Mouse (Mus musculus) gastrocnemius, postnatal 36 days (tissue): Measurements from ENCODE around the gene Abca3. TPM values are rescaled to one million over a fixed set of nuclear protein-coding genes. Genes with fewer than 3 reads are reported as not detected.
"Not testable (repeated sequence)": the region's sequence is repeated elsewhere in the genome, so short reads cannot be mapped to it uniquely, and the experiment has no call there.

Experiments used
- DNase-seq, 2 experiments: peaks; one replicate each; pipeline ENCODE4 v3.0.0; 2022
- intact Hi-C: fragments of 180-260 bp; cut with DNase I; formaldehyde crosslinking; loops from one replicate; pipeline ENCODE4 v1.15.1; 2025
- total RNA-seq, 2 experiments: library from RNA; stranded (reverse); gene quantifications; 2 replicates each; pipeline ENCODE4 v1.2.3; 2021

Abca3 gene
- total RNA-seq, 2 experiments from 2014 or later = 6.5 to 7.4 TPM

- intact Hi-C loops = no loop called here
- DNase-seq = no peak
Measured at GRCm38 (mm10) chr17:24375886-24376285, 24.1 kb downstream of the Abca3 start.

GRCm38 (mm10) chr17:24378496-24378895, 26.7 kb downstream of the Abca3 start:
- intact Hi-C loops = no loop called here
- DNase-seq = no peak

- intact Hi-C loops = no loop called here
- DNase-seq = no peak
Measured at GRCm38 (mm10) chr17:24383789-24384188, 32.0 kb downstream of the Abca3 start.

- DNase-seq = no peak
- intact Hi-C loops = loop anchor here (5.0 kb wide), 2 partner anchors 216 to 236 kb away; partner anchors contain the start of gene Pdpk1
Measured at GRCm38 (mm10) chr17:24388711-24389110, 37.0 kb downstream of the Abca3 start.

- intact Hi-C loops = loop anchor here (5.0 kb wide), 2 partner anchors 218 to 238 kb away; partner anchors contain the start of gene Pdpk1
- peak; percentile 33 to 42 for DNase-seq
Measured at GRCm38 (mm10) chr17:24389865-24390264, 38.1 kb downstream of the Abca3 start.

- no peak for DNase-seq
- intact Hi-C loops = no loop called here
Measured at GRCm38 (mm10) chr17:24391149-24391548, 39.4 kb downstream of the Abca3 start.

GRCm38 (mm10) chr17:24393527-24393926, 41.8 kb downstream of the Abca3 start:
- intact Hi-C loops = no loop called here
- no peak for DNase-seq

- intact Hi-C loops = no loop called here
Measured at GRCm38 (mm10) chr17:24394456-24394855, 42.7 kb downstream of the Abca3 start.

GRCm38 (mm10) chr17:24402371-24402770, 50.6 kb downstream of the Abca3 start:
- intact Hi-C loops = no loop called here

More at GRCm38 (mm10) chr17:24394456-24394855, 42.7 kb downstream of the Abca3 start:
- DNase-seq = no peak

GRCm38 (mm10) chr17:24407116-24407803, 55.5 kb downstream of the Abca3 start:
- DNase-seq = no peak
- intact Hi-C loops = no loop called here

More at GRCm38 (mm10) chr17:24402371-24402770, 50.6 kb downstream of the Abca3 start:
- DNase-seq = no peak

GRCm38 (mm10) chr17:24413557-24414211, 61.9 kb downstream of the Abca3 start:
- intact Hi-C loops = no loop called here
- DNase-seq = no peak

- DNase-seq = peak; percentile 90 to 91
- intact Hi-C loops = no loop called here
Measured at GRCm38 (mm10) chr17:24414230-24414976, 62.7 kb downstream of the Abca3 start, which contains the start of gene Rnps1. TSS of gene Rnps1 (plus strand) at chr17:24414565.

- intact Hi-C loops = no loop called here
- no peak for DNase-seq
Measured at GRCm38 (mm10) chr17:24415011-24415410, 63.3 kb downstream of the Abca3 start.

- intact Hi-C loops = no loop called here
Measured at GRCm38 (mm10) chr17:24416051-24416652, 64.4 kb downstream of the Abca3 start.

GRCm38 (mm10) chr17:24423114-24423513, 71.4 kb downstream of the Abca3 start:
- intact Hi-C loops = no loop called here
- no peak for DNase-seq

More at GRCm38 (mm10) chr17:24416051-24416652, 64.4 kb downstream of the Abca3 start:
- DNase-seq = no peak

GRCm38 (mm10) chr17:24424489-24424888, 72.7 kb downstream of the Abca3 start:
- no peak for DNase-seq
- intact Hi-C loops = no loop called here

GRCm38 (mm10) chr17:24425326-24425725, 73.6 kb downstream of the Abca3 start:
- DNase-seq, intact Hi-C loops: not testable (repeated sequence)

- intact Hi-C loops = no loop called here
- DNase-seq = no peak
Measured at GRCm38 (mm10) chr17:24425905-24426304, 74.2 kb downstream of the Abca3 start.

- DNase-seq = peak; percentile 91 to 97
- intact Hi-C loops = no loop called here
Measured at GRCm38 (mm10) chr17:24426471-24427169, 74.9 kb downstream of the Abca3 start, which contains the start of gene Eci1. TSS of gene Eci1 (plus strand) at chr17:24426641.

- DNase-seq = no peak
- intact Hi-C loops = no loop called here
Measured at GRCm38 (mm10) chr17:24427170-24427557, 75.4 kb downstream of the Abca3 start.
